Mouse (Mus musculus) neural tube, embryonic 10.5 days (tissue): ENCODE results near the gene Psat1.

Source experiments
- DNase-seq: peaks from one replicate; pipeline ENCODE4 v3.0.0-alpha.2; 2017; ENCODE audit warnings: low spot score; ENCODE audit errors: extremely low spot score

The Psat1 gene

DNA sequence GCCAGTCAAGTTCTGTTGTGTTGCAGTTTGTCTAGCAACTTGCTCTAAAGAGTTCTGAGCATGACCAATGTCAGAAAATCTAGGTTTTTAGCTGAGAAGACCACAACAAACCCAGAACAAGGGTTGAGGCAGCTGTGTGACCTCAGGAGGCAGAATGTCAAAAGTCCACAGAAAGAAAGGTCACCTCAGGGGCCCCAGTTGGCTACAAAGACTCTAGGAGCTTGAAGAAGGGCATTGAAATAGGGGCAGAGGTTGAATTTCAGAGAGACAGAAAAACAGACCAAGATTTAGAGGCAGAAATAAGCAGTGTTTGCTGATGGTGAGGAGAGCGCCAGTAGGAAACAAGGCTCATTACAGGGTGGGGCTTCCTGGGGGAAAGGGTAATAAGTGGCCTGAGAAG is 81.0 kb downstream of the Psat1 start:
- peak; percentile 18 for DNase-seq

- DNase-seq: no peak
These were observed 81.7 kb downstream of the Psat1 start for GRCm38 (mm10) chr19:15865431-15865830.

DNA sequence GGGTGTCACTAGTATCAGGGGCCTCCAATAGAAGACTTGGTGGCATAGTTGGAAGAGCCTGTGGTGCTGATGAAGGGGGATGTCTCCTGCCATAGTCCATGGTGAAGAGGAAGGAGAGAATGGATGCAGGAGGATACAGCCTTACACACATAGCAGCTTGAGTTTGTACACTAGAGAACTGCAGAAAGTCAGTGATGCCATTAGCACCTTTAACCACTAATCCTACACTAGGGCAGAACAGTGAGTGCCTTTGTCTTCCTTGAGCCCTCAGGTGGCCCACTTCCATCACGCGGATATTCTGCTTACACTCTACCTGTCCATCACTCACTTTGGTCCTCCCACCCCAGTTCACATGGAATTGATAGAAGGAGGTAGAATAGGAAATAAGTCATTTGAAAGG is 83.0 kb downstream of the Psat1 start:
- DNase-seq: no peak

GRCm38 (mm10) chr19:15855379-15855778 is 91.8 kb downstream of the Psat1 start:
- no peak for DNase-seq
